Mouse (Mus musculus) testis, adult 2 months (tissue): ENCODE measurements around the gene Por. TPM values are rescaled to one million over a fixed set of nuclear protein-coding genes. Genes with fewer than 3 reads are reported as not detected.

Experiments
- H3K27ac ChIP-seq: fragments of 200-500 bp; 2 replicates; pipeline ENCODE4 v1.5.1; 2012; ENCODE audit warnings: low read depth, low read length; ENCODE audit not compliant: control insufficient read depth, insufficient read depth
- H3K27me3 ChIP-seq: fragments of 200-500 bp; 2 replicates; pipeline ENCODE4 v1.6.1; 2012; ENCODE audit warnings: mild to moderate bottlenecking, low read length, moderate library complexity; ENCODE audit not compliant: control insufficient read depth, insufficient read depth
- H3K36me3 ChIP-seq: fragments of 200-500 bp; 2 replicates; pipeline ENCODE4 v1.6.1; 2012; ENCODE audit warnings: mild to moderate bottlenecking, low read length; ENCODE audit not compliant: control insufficient read depth, insufficient read depth
- H3K4me1 ChIP-seq: fragments of 200-500 bp; 2 replicates; pipeline ENCODE4 v1.6.1; 2012; ENCODE audit warnings: low read length; ENCODE audit not compliant: control insufficient read depth, insufficient read depth
- H3K4me3 ChIP-seq: fragments of 200-500 bp; 2 replicates; pipeline ENCODE4 v1.5.1; 2012; ENCODE audit warnings: low read depth, mild to moderate bottlenecking, low read length, moderate library complexity, mixed read lengths; ENCODE audit not compliant: control insufficient read depth
- CTCF ChIP-seq: fragments of 200-500 bp; IDR thresholded peaks from 2 replicates; pipeline ENCODE4 v1.5.1; 2012; ENCODE audit warnings: low read depth, mild to moderate bottlenecking, inconsistent platforms, low read length, moderate library complexity; ENCODE audit not compliant: control insufficient read depth, insufficient read depth, insufficient replicate concordance
- POLR2A ChIP-seq: fragments of 200-500 bp; IDR thresholded peaks from 2 replicates; pipeline ENCODE4 v1.6.1; 2012; ENCODE audit warnings: low read depth, mild to moderate bottlenecking, inconsistent platforms, low read length, moderate library complexity; ENCODE audit not compliant: control insufficient read depth
- polyA plus RNA-seq: library from polyadenylated mRNA; depleted of rRNA; stranded (reverse); fragments of >200 nt; gene quantifications from 2 replicates; pipeline ENCODE4 v1.2.3, GENCODE M21; 2012

Gene Por
- polyA plus RNA-seq, 1 experiment = 26.1 TPM

DNA sequence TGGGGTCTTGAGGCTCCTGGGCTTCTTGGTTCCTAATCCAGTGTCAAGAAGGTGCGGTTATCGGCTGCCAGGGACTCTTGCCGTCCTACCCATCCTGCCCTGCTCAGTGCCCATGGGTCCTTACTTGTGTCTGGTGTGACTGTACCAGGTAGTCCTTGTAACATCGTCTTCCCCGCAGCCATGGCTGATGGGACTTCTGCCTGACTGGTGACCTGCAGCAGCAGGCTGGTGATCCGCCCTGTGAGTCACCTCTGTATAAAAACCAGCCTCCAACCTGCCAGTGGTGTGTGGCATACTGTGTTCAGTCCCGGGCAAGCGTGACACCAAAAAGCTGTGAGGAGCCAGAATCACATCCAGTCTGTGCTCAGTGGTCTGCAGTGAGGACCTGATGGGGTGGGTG, 26.0 kb upstream of the Por start:
- Histone ChIP-seq H3K27ac (no peak overlapping the region), H3K4me1 (no peaks in the 10 kb centered on the region), H3K36me3 (no peaks in the 10 kb centered on the region; the same call in 1 of the 2 replicates), H3K27me3 (no peaks in the 10 kb centered on the region), H3K4me3 (no peak overlapping the region)
- no peak for TF ChIP-seq POLR2A
- TF ChIP-seq CTCF = no peak

DNA sequence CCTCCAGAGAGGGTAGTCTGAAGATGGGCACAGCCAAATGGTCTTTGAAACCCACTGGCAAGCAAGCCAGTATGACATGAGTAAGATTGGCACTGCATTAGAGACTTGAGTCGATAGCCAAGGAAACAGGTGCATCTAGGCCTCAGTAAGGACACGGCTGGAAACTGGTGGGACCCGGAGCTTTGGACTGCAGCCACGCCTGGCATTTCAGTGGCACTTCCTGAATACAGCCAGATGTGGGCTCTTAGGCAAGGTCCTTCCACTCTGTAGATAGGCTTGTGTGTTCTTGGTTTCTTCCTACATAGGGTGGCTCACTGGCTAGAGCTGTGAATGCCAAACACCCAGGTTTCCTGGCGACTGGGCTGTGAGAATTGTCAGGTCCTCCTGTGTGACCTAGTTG, 24.5 kb upstream of the Por start:
- H3K4me1 ChIP-seq = no peaks in the 10 kb centered on the region

DNA sequence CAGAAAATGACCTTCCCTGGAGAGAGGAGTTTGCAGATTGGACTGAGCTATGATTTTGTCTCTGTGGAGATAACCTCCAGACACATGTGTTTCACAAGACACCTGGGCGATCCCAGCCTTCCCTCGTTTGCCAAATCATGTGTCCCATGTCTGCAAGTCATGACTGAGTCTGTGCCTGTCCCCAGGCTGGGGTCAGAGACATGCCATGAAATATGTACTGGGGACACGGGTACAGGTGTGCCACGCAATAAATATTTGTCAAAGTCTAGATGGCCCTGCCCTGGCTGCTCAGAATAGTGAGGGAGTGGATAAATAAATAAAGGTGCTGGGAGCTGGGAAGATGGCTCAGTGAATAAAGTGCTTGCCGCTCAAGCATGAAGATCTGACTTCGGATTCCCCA, 23.8 kb upstream of the Por start:
- no peaks in the 10 kb centered on the region for H3K4me1 ChIP-seq
- H3K27ac ChIP-seq = no peak overlapping the region
- no peaks in the 10 kb centered on the region for H3K27me3 ChIP-seq
- H3K36me3 ChIP-seq = no peaks in the 10 kb centered on the region
- TF ChIP-seq POLR2A = no peak
- no peak for TF ChIP-seq CTCF
- no peak overlapping the region for H3K4me3 ChIP-seq

More for the DNA sequence above, 24.5 kb upstream of the Por start:
- no peak overlapping the region for H3K27ac ChIP-seq
- no peak overlapping the region for H3K4me3 ChIP-seq
- no peaks in the 10 kb centered on the region for H3K27me3 ChIP-seq
- H3K36me3 ChIP-seq = no peaks in the 10 kb centered on the region; the same call in 1 of the 2 replicates
- TF ChIP-seq CTCF (no peak), POLR2A (no peak)

DNA sequence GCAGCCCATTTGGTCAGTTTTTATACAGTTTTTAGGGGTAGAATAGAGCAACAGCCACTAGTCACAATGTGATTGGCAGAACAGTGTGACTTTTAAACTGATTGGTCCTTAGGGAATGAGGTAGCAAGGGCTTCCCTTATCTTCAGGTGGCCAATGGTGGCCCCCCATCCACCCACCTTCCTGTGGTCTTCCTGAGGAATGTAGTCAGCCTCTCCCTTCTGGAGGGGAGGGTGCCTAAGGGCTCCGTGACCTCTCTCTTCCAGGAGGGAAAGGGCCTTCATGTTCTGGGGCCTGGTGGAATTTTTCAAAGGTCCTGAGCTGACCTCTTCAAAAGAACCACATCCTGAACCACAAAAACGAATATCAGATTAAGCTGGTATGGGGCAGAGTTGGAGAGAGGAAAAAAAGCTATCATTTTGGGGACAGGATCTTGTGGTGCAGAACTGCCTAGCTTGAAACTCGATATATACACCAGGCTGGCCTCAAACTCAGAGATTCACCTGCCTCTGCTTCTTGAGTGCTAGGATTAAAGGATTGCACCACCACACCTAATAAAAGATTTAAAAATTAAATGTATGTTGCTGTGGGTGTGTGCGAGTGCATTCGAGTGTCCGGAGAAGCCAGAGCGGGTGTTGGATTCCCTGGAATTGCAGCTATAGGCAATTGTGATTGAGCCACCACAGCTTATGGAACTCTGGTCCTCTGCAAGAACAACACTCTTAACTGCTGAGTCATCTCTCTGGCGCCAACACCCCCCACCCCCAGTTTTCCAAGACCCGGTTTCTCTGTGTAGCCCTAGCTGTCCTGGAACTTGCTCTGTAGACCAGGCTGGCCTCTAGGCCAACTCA, 21.1 kb upstream of the Por start:
- Histone ChIP-seq H3K4me1 (no peaks in the 10 kb centered on the region), H3K36me3 (no peaks in the 10 kb centered on the region), H3K27ac (no peak overlapping the region), H3K27me3 (no peaks in the 10 kb centered on the region), H3K4me3 (no peak overlapping the region)
- TF ChIP-seq POLR2A (no peak), CTCF (no peak)

DNA sequence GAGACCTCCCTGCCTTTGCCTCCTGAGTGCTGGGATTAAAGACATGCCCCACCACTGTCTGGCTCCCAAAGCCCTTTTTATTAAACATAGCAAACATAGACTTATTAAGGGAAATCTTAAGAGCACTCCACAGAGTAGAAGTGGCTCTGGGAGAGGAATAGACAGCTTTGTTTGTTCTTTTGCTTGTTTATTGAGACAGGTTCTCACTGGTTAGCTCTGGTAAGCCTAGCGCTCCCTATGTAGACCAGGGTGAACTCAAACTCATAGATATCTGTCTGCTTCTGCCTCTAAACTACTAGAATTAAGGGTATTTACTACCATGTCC, 20.6 kb upstream of the Por start:
- Histone ChIP-seq H3K27me3 (no peaks in the 10 kb centered on the region), H3K4me3 (no peak overlapping the region), H3K27ac (no peak overlapping the region), H3K4me1 (no peaks in the 10 kb centered on the region), H3K36me3 (no peaks in the 10 kb centered on the region)
- TF ChIP-seq CTCF (no peak), POLR2A (no peak)

DNA sequence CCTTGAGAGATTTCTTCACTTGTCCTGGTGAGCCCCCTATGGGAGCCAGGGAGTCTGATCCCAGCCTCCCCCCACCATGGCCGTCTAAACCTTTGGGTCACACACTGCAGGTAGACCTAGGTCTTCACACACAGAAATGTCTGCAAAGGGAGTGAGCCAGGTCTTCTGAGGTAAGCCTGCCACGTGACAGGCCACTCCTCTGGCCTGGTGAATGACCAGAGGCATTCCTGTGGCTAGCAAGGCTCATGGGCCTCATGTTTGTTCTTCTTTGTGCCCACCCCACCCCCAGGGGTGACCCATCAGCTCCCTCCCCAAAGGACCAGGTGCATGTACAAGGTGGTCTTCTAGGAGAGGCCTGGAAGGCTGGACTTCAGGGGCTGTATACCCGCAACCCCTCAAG, 18.3 kb upstream of the Por start:
- TF ChIP-seq CTCF (no peak), POLR2A (no peak)
- Histone ChIP-seq H3K27ac (no peak overlapping the region), H3K36me3 (no peaks in the 10 kb centered on the region), H3K4me3 (no peak overlapping the region), H3K27me3 (no peaks in the 10 kb centered on the region), H3K4me1 (no peaks in the 10 kb centered on the region)

DNA sequence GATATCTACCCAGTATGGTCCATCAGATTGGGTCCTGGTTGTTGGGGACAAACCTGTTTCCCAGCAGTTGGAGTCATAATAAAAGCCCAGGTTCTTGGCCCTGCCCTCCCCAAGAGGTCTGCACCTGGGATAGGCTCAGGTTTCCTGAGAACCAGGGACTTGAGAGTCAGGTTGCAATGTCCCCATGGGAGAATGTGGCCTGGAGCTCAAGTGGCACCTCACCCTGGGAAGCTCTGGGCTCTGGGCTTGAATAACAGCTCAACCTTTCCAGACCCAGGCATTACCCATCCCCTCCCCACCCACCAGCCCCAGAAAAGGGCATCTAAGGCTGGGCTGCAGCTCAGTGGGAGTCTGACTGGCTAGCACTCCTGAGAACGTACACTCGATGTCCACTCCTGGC, 16.6 kb upstream of the Por start:
- Histone ChIP-seq H3K27ac (no peak overlapping the region), H3K4me1 (peaks cover 4% of the 10 kb centered on the region), H3K27me3 (no peaks in the 10 kb centered on the region), H3K4me3 (no peak overlapping the region), H3K36me3 (no peaks in the 10 kb centered on the region)
- TF ChIP-seq CTCF = no peak
- no peak for TF ChIP-seq POLR2A

DNA sequence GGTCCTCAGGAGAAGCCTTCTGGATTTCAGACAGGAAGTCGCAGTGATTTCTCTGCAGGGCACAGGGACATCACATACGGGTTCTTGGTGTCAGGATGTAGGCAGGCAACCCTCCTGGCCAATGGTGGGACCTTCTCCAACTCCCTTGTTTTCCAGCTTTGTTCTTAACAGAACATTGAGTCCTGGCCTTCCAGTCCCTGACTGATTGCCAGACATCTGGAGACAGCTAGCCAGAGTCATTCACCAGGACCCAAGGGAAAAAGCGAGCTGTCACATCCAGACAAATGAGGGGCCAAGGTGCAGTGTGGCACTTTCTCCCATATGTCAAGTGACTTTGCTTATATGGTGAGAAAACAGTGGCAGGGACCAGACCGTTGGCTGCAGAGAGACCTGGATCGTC, 13.8 kb upstream of the Por start:
- Histone ChIP-seq H3K27me3 (no peaks in the 10 kb centered on the region), H3K36me3 (no peaks in the 10 kb centered on the region), H3K4me1 (peaks cover 10% of the 10 kb centered on the region), H3K4me3 (no peak overlapping the region), H3K27ac (no peak overlapping the region)
- TF ChIP-seq CTCF (no peak), POLR2A (no peak)
